Mouse (Mus musculus) MEL (cell line): ENCODE results near the gene Speer4f1. TPM values are rescaled to one million over a fixed set of nuclear protein-coding genes. Genes with fewer than 3 reads are reported as not detected.

ENCODE experiments used
- DNase-seq: peaks from one replicate; pipeline ENCODE4 v3.0.0; 2011; ENCODE audit warnings: low read depth, low spot score
- H3K27ac ChIP-seq: 2 replicates; pipeline ENCODE4 v1.5.1; 2012; ENCODE audit warnings: low read depth, mild to moderate bottlenecking, control low read depth, low read length, moderate library complexity; ENCODE audit not compliant: control insufficient read depth
- H3K27me3 ChIP-seq, 2 experiments: fragments of 150-350 bp in 1 of 2; sonication (generic) in 1 of 2; 2 replicates each; pipeline ENCODE4 v1.6.1; 2012; ENCODE audit warnings: low read length in 2 of 2, mild to moderate bottlenecking in 2 of 2, improper control_type of control experiment in 1 of 2, moderate library complexity in 1 of 2; ENCODE audit not compliant: insufficient read depth in 2 of 2, control insufficient read depth in 1 of 2
- H3K36me3 ChIP-seq, 2 experiments: 2 replicates each; pipeline ENCODE4 v1.6.1; 2012 to 2014; ENCODE audit warnings: low read length in 2 of 2, improper control_type of control experiment in 1 of 2, inconsistent platforms in 1 of 2, mild to moderate bottlenecking in 1 of 2; ENCODE audit not compliant: insufficient read depth in 2 of 2, control insufficient read depth in 1 of 2
- H3K4me1 ChIP-seq, 2 experiments: fragments of 150-350 bp in 1 of 2; sonication (generic) in 1 of 2; 2 replicates each; pipeline ENCODE4 v1.6.1; 2012; ENCODE audit warnings: low read length in 2 of 2, improper control_type of control experiment in 1 of 2, mild to moderate bottlenecking in 1 of 2; ENCODE audit not compliant: insufficient read depth in 2 of 2, control insufficient read depth in 1 of 2
- H3K4me3 ChIP-seq, 2 experiments: fragments of 150-350 bp in 1 of 2; sonication (generic) in 1 of 2; 2 replicates each; pipeline ENCODE4 v1.5.1; 2012; ENCODE audit warnings: low read depth in 2 of 2, low read length in 2 of 2, mild to moderate bottlenecking in 2 of 2, moderate library complexity in 2 of 2, control low read depth in 1 of 2, improper control_type of control experiment in 1 of 2; ENCODE audit not compliant: control insufficient read depth in 1 of 2, insufficient read depth in 1 of 2
- H3K79me2 ChIP-seq: 2 replicates; pipeline ENCODE4 v1.6.1; 2012; ENCODE audit warnings: mild to moderate bottlenecking, low read length, moderate library complexity; ENCODE audit not compliant: control insufficient read depth, poor library complexity, insufficient read depth
- H3K9ac ChIP-seq: 2 replicates; pipeline ENCODE4 v1.6.1; 2012; ENCODE audit warnings: low read depth, mild to moderate bottlenecking, control low read depth, low read length, moderate library complexity; ENCODE audit not compliant: control insufficient read depth, poor library complexity, severe bottlenecking
- H3K9me3 ChIP-seq: fragments of 150-350 bp; sonication (generic); replicated peaks from 2 replicates; pipeline ENCODE4 v1.6.1; 2012; ENCODE audit warnings: mild to moderate bottlenecking, low read length, improper control_type of control experiment, moderate library complexity; ENCODE audit not compliant: insufficient read depth
- BHLHE40 ChIP-seq: IDR thresholded peaks from 2 replicates; pipeline ENCODE4 v1.6.1; 2012; ENCODE audit warnings: low read depth, mild to moderate bottlenecking, inconsistent platforms, low read length, improper control_type of control experiment, borderline replicate concordance
- CHD2 ChIP-seq: IDR thresholded peaks from 2 replicates; pipeline ENCODE4 v1.6.1; 2011; ENCODE audit warnings: low read length, improper control_type of control experiment
- CTCF ChIP-seq, 3 experiments: IDR thresholded peaks in 2 of 3; conservative IDR thresholded peaks in 1 of 3; 2 replicates each; pipeline ENCODE4 v1.5.1; 2011 to 2012; ENCODE audit warnings: low read length in 3 of 3, low read depth in 2 of 3, mild to moderate bottlenecking in 2 of 3, improper control_type of control experiment in 1 of 3, inconsistent platforms in 1 of 3, mixed read lengths in 1 of 3, moderate library complexity in 1 of 3; ENCODE audit not compliant: control insufficient read depth in 1 of 3, insufficient read depth in 1 of 3, poor library complexity in 1 of 3, severe bottlenecking in 1 of 3
- E2F4 ChIP-seq: IDR thresholded peaks from 2 replicates; pipeline ENCODE4 v1.6.1; 2011; ENCODE audit warnings: low read depth, low read length, improper control_type of control experiment, borderline replicate concordance
- GABPA ChIP-seq: IDR thresholded peaks from 2 replicates; pipeline ENCODE4 v1.6.1; 2012; ENCODE audit warnings: low read depth, mild to moderate bottlenecking, inconsistent platforms, low read length, improper control_type of control experiment, moderate library complexity
- GATA1 ChIP-seq: IDR thresholded peaks from 2 replicates; pipeline ENCODE4 v1.6.1; 2011; ENCODE audit warnings: low read depth, low read length, improper control_type of control experiment
- HCFC1 ChIP-seq: IDR thresholded peaks from 2 replicates; pipeline ENCODE4 v1.6.1; 2012; ENCODE audit warnings: low read depth, mild to moderate bottlenecking, inconsistent platforms, low read length, improper control_type of control experiment, moderate library complexity
- JUND ChIP-seq: IDR thresholded peaks from 2 replicates; pipeline ENCODE4 v1.6.1; 2011; ENCODE audit warnings: low read depth, mild to moderate bottlenecking, improper control_type of control experiment, low read length
- KAT2A ChIP-seq: conservative IDR thresholded peaks from 2 replicates; pipeline ENCODE4 v1.6.1; 2012; ENCODE audit warnings: low read depth, low read length, improper control_type of control experiment, inconsistent platforms
- MAZ ChIP-seq: IDR thresholded peaks from 2 replicates; pipeline ENCODE4 v1.6.1; 2012; ENCODE audit warnings: low read depth, mild to moderate bottlenecking, inconsistent platforms, low read length, improper control_type of control experiment
- MXI1 ChIP-seq: IDR thresholded peaks from 2 replicates; pipeline ENCODE4 v1.6.1; 2011; ENCODE audit warnings: mild to moderate bottlenecking, low read depth, low read length, improper control_type of control experiment
- NELFE ChIP-seq: IDR thresholded peaks from 2 replicates; pipeline ENCODE4 v1.6.1; 2011; ENCODE audit warnings: low read depth, low read length, improper control_type of control experiment
- NRF1 ChIP-seq: IDR thresholded peaks from 2 replicates; pipeline ENCODE4 v1.6.1; 2014; ENCODE audit warnings: low read depth, mild to moderate bottlenecking, inconsistent platforms, low read length, improper control_type of control experiment, moderate library complexity; ENCODE audit not compliant: poor library complexity, insufficient read depth, severe bottlenecking
- POLR2A ChIP-seq, 2 experiments: IDR thresholded peaks; 2 replicates each; pipeline ENCODE4 v1.6.1; 2011 to 2012; ENCODE audit warnings: low read length in 2 of 2, mild to moderate bottlenecking in 2 of 2, control low read depth in 1 of 2, improper control_type of control experiment in 1 of 2, low read depth in 1 of 2, moderate library complexity in 1 of 2; ENCODE audit not compliant: control insufficient read depth in 1 of 2, insufficient read depth in 1 of 2, poor library complexity in 1 of 2
- POLR2AphosphoS2 ChIP-seq: IDR thresholded peaks from 2 replicates; pipeline ENCODE4 v1.6.1; 2011; ENCODE audit warnings: low read length, improper control_type of control experiment
- POLR2AphosphoS5 ChIP-seq: IDR thresholded peaks from 2 replicates; pipeline ENCODE4 v1.6.1; 2012; ENCODE audit warnings: low read depth, borderline replicate concordance, mild to moderate bottlenecking, inconsistent platforms, low read length, moderate library complexity, mixed read lengths
- RAD21 ChIP-seq: IDR thresholded peaks from 2 replicates; pipeline ENCODE4 v1.6.1; 2011; ENCODE audit warnings: mild to moderate bottlenecking, low read depth, low read length, improper control_type of control experiment
- RCOR1 ChIP-seq: IDR thresholded peaks from 2 replicates; pipeline ENCODE4 v1.6.1; 2012; ENCODE audit warnings: low read depth, mild to moderate bottlenecking, inconsistent platforms, low read length, improper control_type of control experiment
- SIN3A ChIP-seq: IDR thresholded peaks from 2 replicates; pipeline ENCODE4 v1.6.1; 2012; ENCODE audit warnings: low read length, improper control_type of control experiment, inconsistent platforms
- SMC3 ChIP-seq: IDR thresholded peaks from 2 replicates; pipeline ENCODE4 v1.6.1; 2011; ENCODE audit warnings: low read depth, low read length, improper control_type of control experiment
- TBP ChIP-seq: IDR thresholded peaks from 2 replicates; pipeline ENCODE4 v1.8.0; 2011; ENCODE audit warnings: low read depth, low read length, improper control_type of control experiment
- TCF12 ChIP-seq: IDR thresholded peaks from 2 replicates; pipeline ENCODE4 v1.6.1; 2014; ENCODE audit warnings: low read depth, mild to moderate bottlenecking, inconsistent platforms, low read length, improper control_type of control experiment, moderate library complexity
- UBTF ChIP-seq: IDR thresholded peaks from 2 replicates; pipeline ENCODE4 v1.6.1; 2012; ENCODE audit warnings: low read depth, mild to moderate bottlenecking, inconsistent platforms, low read length, improper control_type of control experiment, moderate library complexity, borderline replicate concordance; ENCODE audit not compliant: insufficient read depth
- ZMIZ1 ChIP-seq: IDR thresholded peaks from 2 replicates; pipeline ENCODE4 v1.6.1; 2012; ENCODE audit warnings: low read depth, mild to moderate bottlenecking, inconsistent platforms, low read length, improper control_type of control experiment, moderate library complexity
- ZNF384 ChIP-seq: IDR thresholded peaks from 2 replicates; pipeline ENCODE4 v1.6.1; 2012; ENCODE audit warnings: low read depth, mild to moderate bottlenecking, inconsistent platforms, low read length, improper control_type of control experiment
- polyA plus RNA-seq, 2 experiments: library from polyadenylated mRNA; stranded (reverse) in 1 of 2; unstranded in 1 of 2; fragments of >175 nt in 1 of 2; fragments of >200 nt in 1 of 2; gene quantifications; 2 replicates each; pipeline versions ENCODE4 v1.2.1 to v1.2.4; 2012; ENCODE audit warnings: low replicate concordance in 2 of 2, low read depth in 1 of 2; ENCODE audit not compliant: insufficient read length in 2 of 2, insufficient read depth in 1 of 2, missing spikeins in 1 of 2
- total RNA-seq: library from RNA; depleted of rRNA; stranded (reverse); fragments of 300-350 nt; gene quantifications from 2 replicates; pipeline ENCODE4 v1.2.3, GENCODE M21; 2012

The Speer4f1 gene
- total and polyA plus RNA-seq, 3 experiments, result not detected

DNA sequence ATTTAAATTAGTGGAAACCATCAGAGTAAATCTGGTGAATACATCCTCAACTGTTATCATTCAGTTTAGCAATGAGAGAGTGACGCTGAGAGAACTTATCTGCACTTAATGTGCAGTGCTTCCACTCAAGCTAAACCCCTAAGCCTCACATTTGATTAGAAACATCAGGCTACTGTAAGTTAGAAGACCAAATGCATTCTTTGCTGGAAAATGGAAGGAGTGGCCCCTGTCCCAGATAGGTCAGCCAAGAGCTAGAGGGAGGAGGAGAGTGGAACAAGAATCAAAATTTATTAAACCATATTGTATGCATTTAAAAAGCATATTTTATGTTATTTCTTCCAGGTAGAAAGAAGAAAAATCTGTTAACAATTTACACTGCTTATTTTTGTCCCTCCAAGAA is 14.0 kb downstream of the Speer4f1 start:
- no peaks in the 10 kb centered on the region; a peak in 1 of 4 replicates for H3K27me3 ChIP-seq
- no peak overlapping the region for H3K9ac ChIP-seq
- no peak for DNase-seq
- H3K4me1 ChIP-seq, result no peaks in the 10 kb centered on the region
- no peaks in the 10 kb centered on the region for H3K9me3 ChIP-seq
- H3K27ac ChIP-seq, result no peak overlapping the region
- H3K79me2 ChIP-seq, result no peaks in the 10 kb centered on the region
- no peak overlapping the region for H3K4me3 ChIP-seq
- TF ChIP-seq TCF12, result no peak
- no peak for TF ChIP-seq KAT2A
- no peak for TF ChIP-seq JUND
- no peak for TF ChIP-seq E2F4
- TF ChIP-seq GABPA, result no peak
- no peak for TF ChIP-seq SIN3A
- TF ChIP-seq UBTF, result no peak
- no peak for TF ChIP-seq CHD2
- TF ChIP-seq MAZ, result no peak
- no peak for TF ChIP-seq NELFE
- no peak for TF ChIP-seq SMC3
- TF ChIP-seq ZMIZ1, result no peak
- TF ChIP-seq POLR2A (IDR thresholded peaks at IDR 0.05; ENCODE audit: control insufficient read depth in 1 of 2, insufficient read depth in 1 of 2, low read depth in 1 of 2, low read length in 2 of 2, poor library complexity in 1 of 2), result no peak
- no peak for TF ChIP-seq RCOR1
- no peak for TF ChIP-seq HCFC1
- no peak for TF ChIP-seq POLR2AphosphoS2
- H3K36me3 ChIP-seq, result peaks cover 0 to 3% of the 10 kb centered on the region in 2 experiments; a peak in 1 of 4 replicates

DNA sequence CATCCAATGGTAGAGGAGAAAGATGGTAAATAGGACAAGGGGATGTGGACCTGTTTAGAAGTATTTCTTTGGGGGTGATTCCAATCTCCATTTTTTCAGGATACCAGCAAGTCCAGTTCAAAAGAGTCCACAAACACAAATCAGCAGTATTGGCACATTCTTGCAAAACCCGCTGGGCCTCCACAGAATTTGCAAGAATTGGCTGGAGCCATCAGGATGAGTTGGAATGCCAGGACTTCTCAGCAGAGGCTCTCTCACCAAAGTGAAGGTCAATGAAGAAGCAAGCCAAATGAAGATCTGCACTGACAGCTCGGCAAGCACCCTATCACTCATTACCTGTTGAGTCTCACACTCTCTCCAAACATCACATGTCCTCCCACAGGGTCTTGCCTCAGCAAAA is 19.7 kb downstream of the Speer4f1 start:
- H3K36me3 ChIP-seq, result peaks cover 0 to 3% of the 10 kb centered on the region in 2 experiments; a peak in 1 of 4 replicates
- no peak for DNase-seq
- no peaks in the 10 kb centered on the region for H3K4me1 ChIP-seq
- H3K27ac ChIP-seq, result no peak overlapping the region
- H3K9me3 ChIP-seq, result no peaks in the 10 kb centered on the region
- H3K9ac ChIP-seq, result no peak overlapping the region
- no peaks in the 10 kb centered on the region for H3K27me3 ChIP-seq
- no peak overlapping the region for H3K4me3 ChIP-seq
- H3K79me2 ChIP-seq, result no peaks in the 10 kb centered on the region
- TF ChIP-seq MAZ (no peak), GATA1 (no peak), RCOR1 (no peak), CTCF (IDR thresholded peaks at IDR 0.05 in 2 of 3, conservative IDR thresholded peaks at IDR 0.05 in 1 of 3; ENCODE audit: control insufficient read depth in 1 of 3, insufficient read depth in 1 of 3, low read depth in 2 of 3, low read length in 3 of 3, poor library complexity in 1 of 3, severe bottlenecking in 1 of 3) (no peak), ZNF384 (no peak), NELFE (no peak), POLR2AphosphoS5 (no peak), HCFC1 (no peak), BHLHE40 (no peak), MXI1 (no peak), RAD21 (no peak), ZMIZ1 (no peak), POLR2A (IDR thresholded peaks at IDR 0.05; ENCODE audit: control insufficient read depth in 1 of 2, insufficient read depth in 1 of 2, low read depth in 1 of 2, low read length in 2 of 2, poor library complexity in 1 of 2) (no peak), TBP (no peak), NRF1 (no peak), CHD2 (no peak)
